Mouse (Mus musculus) CH12.LX (cell line): ENCODE results near the gene Cyp2u1. TPM values are rescaled to one million over a fixed set of nuclear protein-coding genes. Genes with fewer than 3 reads are reported as not detected.

Experiments used
- DNase-seq: peaks from one replicate; pipeline ENCODE4 v3.0.0-alpha.2; 2013; ENCODE audit errors: extremely low read depth
- H3K27ac ChIP-seq: 2 replicates; pipeline ENCODE4 v1.5.1; 2012; ENCODE audit warnings: low read depth, mild to moderate bottlenecking, control low read depth, moderate library complexity; ENCODE audit not compliant: insufficient read depth
- H3K27me3 ChIP-seq: replicated peaks from 2 replicates; pipeline ENCODE3; 2012; ENCODE audit warnings: inconsistent platforms
- H3K36me3 ChIP-seq, 2 experiments: replicated peaks in 1 of 2; 2 replicates each; pipeline versions ENCODE3 to v1.6.1; 2012; ENCODE audit warnings: inconsistent platforms in 1 of 2, low read length in 1 of 2, mild to moderate bottlenecking in 1 of 2, mixed read lengths in 1 of 2, moderate library complexity in 1 of 2; ENCODE audit not compliant: control insufficient read depth in 1 of 2, insufficient read depth in 1 of 2
- H3K4me1 ChIP-seq, 2 experiments: 2 replicates each; pipeline ENCODE4 v1.6.1; 2012; ENCODE audit warnings: inconsistent platforms in 1 of 2, moderate library complexity in 1 of 2; ENCODE audit not compliant: insufficient read depth in 2 of 2, control insufficient read depth in 1 of 2
- H3K4me2 ChIP-seq: 2 replicates; pipeline ENCODE4 v1.6.1; 2012; ENCODE audit warnings: low read depth, mild to moderate bottlenecking, control low read depth; ENCODE audit not compliant: poor library complexity, insufficient read depth, severe bottlenecking
- H3K4me3 ChIP-seq, 3 experiments: fragments of 150-350 bp in 1 of 3; sonication (generic) in 1 of 3; replicated peaks in 1 of 3; 2 replicates each; pipeline versions ENCODE3 to v1.5.1; 2011 to 2012; ENCODE audit warnings: low read depth in 2 of 3, low read length in 2 of 3, mild to moderate bottlenecking in 2 of 3, moderate library complexity in 2 of 3, control low read depth in 1 of 3, improper control_type of control experiment in 1 of 3, inconsistent platforms in 1 of 3, mixed read lengths in 1 of 3; ENCODE audit not compliant: poor library complexity in 1 of 3
- H3K79me2 ChIP-seq: replicated peaks from 2 replicates; pipeline ENCODE4 v1.6.1; 2012; ENCODE audit warnings: mild to moderate bottlenecking, moderate library complexity; ENCODE audit not compliant: control insufficient read depth, poor library complexity, insufficient read depth, severe bottlenecking; ENCODE audit errors: extremely low read depth
- H3K9ac ChIP-seq: 2 replicates; pipeline ENCODE4 v1.6.1; 2012; ENCODE audit warnings: low read depth, mild to moderate bottlenecking, control low read depth, moderate library complexity; ENCODE audit not compliant: insufficient read depth
- H3K9me3 ChIP-seq: replicated peaks from 2 replicates; pipeline ENCODE3; 2012; ENCODE audit warnings: low read length, inconsistent platforms, mixed read lengths
- BHLHE40 ChIP-seq: IDR thresholded peaks from 2 replicates; pipeline ENCODE4 v1.6.1; 2011; ENCODE audit warnings: mild to moderate bottlenecking, low read depth, low read length, improper control_type of control experiment
- CHD1 ChIP-seq: IDR thresholded peaks from 2 replicates; pipeline ENCODE4 v1.6.1; 2012; ENCODE audit warnings: low read depth, low read length, improper control_type of control experiment, inconsistent platforms
- CHD2 ChIP-seq: IDR thresholded peaks from 2 replicates; pipeline ENCODE4 v1.6.1; 2011; ENCODE audit warnings: low read length, improper control_type of control experiment
- CTCF ChIP-seq, 2 experiments: IDR thresholded peaks in 1 of 2; conservative IDR thresholded peaks in 1 of 2; 2 replicates each; pipeline ENCODE4 v1.5.1; 2011 to 2012; ENCODE audit warnings: low read depth in 2 of 2, low read length in 2 of 2, improper control_type of control experiment in 1 of 2, inconsistent platforms in 1 of 2, mild to moderate bottlenecking in 1 of 2, moderate library complexity in 1 of 2
- E2F4 ChIP-seq: IDR thresholded peaks from 2 replicates; pipeline ENCODE4 v1.6.1; 2011; ENCODE audit warnings: low read depth, low read length, improper control_type of control experiment; ENCODE audit not compliant: insufficient replicate concordance
- ELF1 ChIP-seq: IDR thresholded peaks from 2 replicates; pipeline ENCODE4 v1.6.1; 2014; ENCODE audit warnings: low read depth, mild to moderate bottlenecking, inconsistent platforms, low read length, improper control_type of control experiment
- EP300 ChIP-seq: IDR thresholded peaks from 2 replicates; pipeline ENCODE4 v1.6.1; 2011; ENCODE audit warnings: low read length, improper control_type of control experiment
- ETS1 ChIP-seq: conservative IDR thresholded peaks from 2 replicates; pipeline ENCODE4 v1.6.1; 2012; ENCODE audit warnings: low read depth, mild to moderate bottlenecking, inconsistent platforms, low read length, improper control_type of control experiment, moderate library complexity
- GABPA ChIP-seq: IDR thresholded peaks from 2 replicates; pipeline ENCODE4 v1.6.1; 2012; ENCODE audit warnings: low read depth, low read length, improper control_type of control experiment, inconsistent platforms; ENCODE audit not compliant: insufficient replicate concordance
- HCFC1 ChIP-seq: IDR thresholded peaks from 2 replicates; pipeline ENCODE4 v1.6.1; 2012; ENCODE audit warnings: low read depth, mild to moderate bottlenecking, inconsistent platforms, low read length, improper control_type of control experiment
- IRF4 ChIP-seq: IDR thresholded peaks from 2 replicates; pipeline ENCODE4 v1.6.1; 2014; ENCODE audit warnings: low read depth, mild to moderate bottlenecking, inconsistent platforms, low read length, improper control_type of control experiment
- JUN ChIP-seq: IDR thresholded peaks from 2 replicates; pipeline ENCODE4 v1.6.1; 2011; ENCODE audit warnings: low read depth, mild to moderate bottlenecking, low read length, improper control_type of control experiment, moderate library complexity; ENCODE audit not compliant: insufficient read depth
- JUND ChIP-seq: conservative IDR thresholded peaks from 2 replicates; pipeline ENCODE4 v1.6.1; 2011; ENCODE audit warnings: low read depth, low read length, improper control_type of control experiment
- KAT2A ChIP-seq: IDR thresholded peaks from 2 replicates; pipeline ENCODE4 v1.6.1; 2012; ENCODE audit warnings: low read length, improper control_type of control experiment, inconsistent platforms; ENCODE audit not compliant: insufficient replicate concordance
- MAFK ChIP-seq: IDR thresholded peaks from 2 replicates; pipeline ENCODE4 v1.6.1; 2011; ENCODE audit warnings: low read length, improper control_type of control experiment; ENCODE audit not compliant: insufficient replicate concordance
- MAX ChIP-seq: IDR thresholded peaks from 2 replicates; pipeline ENCODE4 v1.6.1; 2011; ENCODE audit warnings: low read length, improper control_type of control experiment
- MAZ ChIP-seq: IDR thresholded peaks from 2 replicates; pipeline ENCODE4 v1.6.1; 2012; ENCODE audit warnings: low read depth, mild to moderate bottlenecking, inconsistent platforms, low read length, improper control_type of control experiment, moderate library complexity
- MEF2A ChIP-seq: IDR thresholded peaks from 2 replicates; pipeline ENCODE4 v1.6.1; 2014; ENCODE audit warnings: low read depth, mild to moderate bottlenecking, inconsistent platforms, low read length, improper control_type of control experiment, borderline replicate concordance
- MXI1 ChIP-seq: IDR thresholded peaks from 2 replicates; pipeline ENCODE4 v1.6.1; 2011; ENCODE audit warnings: mild to moderate bottlenecking, low read depth, low read length, improper control_type of control experiment
- MYC ChIP-seq: IDR thresholded peaks from 2 replicates; pipeline ENCODE4 v1.6.1; 2011; ENCODE audit warnings: low read depth, mild to moderate bottlenecking, improper control_type of control experiment, low read length
- NELFE ChIP-seq: IDR thresholded peaks from 2 replicates; pipeline ENCODE4 v1.6.1; 2011; ENCODE audit warnings: low read depth, low read length, improper control_type of control experiment
- NRF1 ChIP-seq: IDR thresholded peaks from 2 replicates; pipeline ENCODE4 v1.6.1; 2014; ENCODE audit warnings: low read depth, mild to moderate bottlenecking, inconsistent platforms, low read length, improper control_type of control experiment, moderate library complexity
- PAX5 ChIP-seq: IDR thresholded peaks from 2 replicates; pipeline ENCODE4 v1.6.1; 2012; ENCODE audit warnings: low read length, inconsistent platforms, mixed read lengths
- POLR2A ChIP-seq: IDR thresholded peaks from 2 replicates; pipeline ENCODE4 v1.6.1; 2011; ENCODE audit warnings: low read depth, mild to moderate bottlenecking, improper control_type of control experiment, low read length
- POLR2AphosphoS2 ChIP-seq: IDR thresholded peaks from 2 replicates; pipeline ENCODE4 v1.6.1; 2011; ENCODE audit warnings: low read depth, low read length, improper control_type of control experiment
- RAD21 ChIP-seq: IDR thresholded peaks from 2 replicates; pipeline ENCODE4 v1.6.1; 2011; ENCODE audit warnings: low read depth, mild to moderate bottlenecking, low read length, improper control_type of control experiment, moderate library complexity
- RCOR1 ChIP-seq: conservative IDR thresholded peaks from 2 replicates; pipeline ENCODE4 v1.6.1; 2012; ENCODE audit warnings: low read depth, mild to moderate bottlenecking, inconsistent platforms, low read length, improper control_type of control experiment
- SIN3A ChIP-seq: IDR thresholded peaks from 2 replicates; pipeline ENCODE4 v1.6.1; 2012; ENCODE audit warnings: low read length, improper control_type of control experiment, inconsistent platforms
- SMC3 ChIP-seq: IDR thresholded peaks from 2 replicates; pipeline ENCODE4 v1.6.1; 2011; ENCODE audit warnings: low read depth, low read length, improper control_type of control experiment
- TBP ChIP-seq: conservative IDR thresholded peaks from 2 replicates; pipeline ENCODE4 v1.6.1; 2011; ENCODE audit warnings: low read depth, low read length, improper control_type of control experiment
- TCF12 ChIP-seq: IDR thresholded peaks from 2 replicates; pipeline ENCODE4 v1.6.1; 2014; ENCODE audit warnings: low read depth, mild to moderate bottlenecking, inconsistent platforms, low read length, improper control_type of control experiment
- UBTF ChIP-seq: IDR thresholded peaks from 2 replicates; pipeline ENCODE4 v1.6.1; 2012; ENCODE audit warnings: low read depth, mild to moderate bottlenecking, inconsistent platforms, low read length, improper control_type of control experiment, moderate library complexity
- USF1 ChIP-seq: IDR thresholded peaks from 2 replicates; pipeline ENCODE4 v1.6.1; 2014; ENCODE audit warnings: low read depth, mild to moderate bottlenecking, inconsistent platforms, low read length, improper control_type of control experiment
- USF2 ChIP-seq: conservative IDR thresholded peaks from 2 replicates; pipeline ENCODE4 v1.6.1; 2011; ENCODE audit warnings: low read depth, low read length, improper control_type of control experiment
- ZC3H11A ChIP-seq: IDR thresholded peaks from 2 replicates; pipeline ENCODE4 v1.6.1; 2012; ENCODE audit warnings: low read depth, mild to moderate bottlenecking, inconsistent platforms, low read length, improper control_type of control experiment
- ZKSCAN1 ChIP-seq: IDR thresholded peaks from 2 replicates; pipeline ENCODE4 v1.6.1; 2012; ENCODE audit warnings: low read depth, inconsistent platforms, low read length, improper control_type of control experiment, borderline replicate concordance
- ZMIZ1 ChIP-seq: IDR thresholded peaks from 2 replicates; pipeline ENCODE4 v1.6.1; 2012; ENCODE audit warnings: low read depth, mild to moderate bottlenecking, inconsistent platforms, low read length, improper control_type of control experiment
- ZNF384 ChIP-seq: IDR thresholded peaks from 2 replicates; pipeline ENCODE4 v1.6.1; 2012; ENCODE audit warnings: low read depth, low read length, improper control_type of control experiment, inconsistent platforms
- dilution Hi-C: fragments of 300-500 bp; cut with MboI; formaldehyde crosslinking; loops from 2 replicates; pipeline ENCODE4 v1.14.3; 2020; ENCODE audit warnings: low sequenced_read_pairs; ENCODE audit not compliant: extremely low pct_unique_long_range_greater_than_20kb, extremely low pct_ligation_motif_present
- in situ Hi-C: fragments of 300-500 bp; cut with MboI; formaldehyde crosslinking; loops from 3 replicates; pipeline ENCODE4 v1.14.3; 2019; ENCODE audit warnings: low sequenced_read_pairs, low pct_ligation_motif_present, low pct_unique_long_range_greater_than_20kb, mixed read lengths
- polyA plus RNA-seq: library from polyadenylated mRNA; unstranded; fragments of >175 nt; gene quantifications from 2 replicates; pipeline ENCODE4 v1.2.1, GENCODE M21; 2012; ENCODE audit warnings: low read depth; ENCODE audit not compliant: insufficient read length
- total RNA-seq, 2 experiments: library from RNA; depleted of rRNA; stranded (reverse); fragments of 300-350 nt in 1 of 2; fragments of >200 nt in 1 of 2; gene quantifications; 2 replicates each; pipeline ENCODE4 v1.2.3; 2012 to 2014

Cyp2u1 gene
- total and polyA plus RNA-seq, 3 experiments: 0.54 to 2.0 (median 0.60) TPM

DNA sequence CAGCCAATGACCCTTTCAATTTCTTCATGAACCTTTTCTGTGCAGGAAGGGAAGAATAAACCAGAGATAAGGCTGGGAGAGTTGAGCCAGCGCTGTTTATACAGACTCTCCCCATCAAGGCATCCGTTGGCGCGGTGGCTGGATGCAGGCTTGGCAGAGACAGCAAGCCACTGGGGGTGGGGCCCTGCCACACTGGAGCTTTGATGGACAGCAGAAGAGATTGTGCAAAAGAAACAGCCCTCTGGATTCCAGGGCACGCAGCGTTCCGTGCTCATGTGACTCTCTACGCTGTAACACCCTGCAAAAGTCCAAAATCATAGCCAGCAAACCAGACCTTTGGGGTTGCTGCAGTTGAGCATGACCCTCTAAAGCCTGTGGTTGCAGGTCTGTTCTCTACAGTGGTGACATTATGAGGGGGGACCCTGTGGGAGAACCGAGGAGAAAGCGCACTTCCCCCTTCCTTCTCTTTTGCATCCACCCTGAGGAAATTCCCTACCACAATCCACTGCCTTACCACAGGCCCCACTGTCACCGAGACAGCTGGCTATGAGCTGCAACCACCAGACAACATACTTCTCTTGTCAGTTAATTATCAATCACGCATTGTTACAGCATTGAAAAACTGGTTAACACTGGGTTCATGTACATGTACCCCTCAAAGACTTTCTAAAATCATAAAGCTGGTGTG is 7.4 kb downstream of the Cyp2u1 start:
- DNase-seq: peak; percentile 65
- Histone ChIP-seq H3K4me2 (peak overlapping the region; percentile 2; the same call in 1 of the 2 replicates), H3K9ac (no peak overlapping the region), H3K9me3 (no peaks in the 10 kb centered on the region), H3K27ac (peak overlapping the region; percentile 90), H3K79me2 (no peaks in the 10 kb centered on the region), H3K27me3 (no peaks in the 10 kb centered on the region), H3K4me1 (peaks cover 24 to 55% of the 10 kb centered on the region in 2 experiments), H3K4me3 (peak overlapping the region in 2 of 3 experiments; percentile 13 to 34), H3K36me3 (no peaks in the 10 kb centered on the region)
- dilution Hi-C loops (no loop called here), in situ Hi-C loops (no loop called here)
- TF ChIP-seq ETS1 (peak; percentile 70), ZNF384 (no peak), RAD21 (no peak), HCFC1 (no peak), MAZ (no peak), POLR2A (no peak), SIN3A (no peak), CHD1 (no peak), TCF12 (peak; percentile 52; the same call in 1 of the 2 replicates), IRF4 (peak; percentile 17; the same call in 1 of the 2 replicates), NRF1 (no peak), MXI1 (no peak), TBP (no peak), JUND (no peak), UBTF (no peak), GABPA (no peak), CHD2 (no peak; the same call in 1 of the 2 replicates), NELFE (no peak), MAX (no peak), CTCF (conservative IDR thresholded peaks at IDR 0.05 in 1 of 2, IDR thresholded peaks at IDR 0.05 in 1 of 2; ENCODE audit: low read depth in 2 of 2, low read length in 2 of 2) (no peak), ZKSCAN1 (no peak), USF1 (no peak), RCOR1 (no peak), MYC (no peak), ZC3H11A (no peak), USF2 (no peak), PAX5 (no peak), BHLHE40 (peak; percentile 40), SMC3 (no peak), JUN (no peak), POLR2AphosphoS2 (no peak), MEF2A (peak; percentile 5; the same call in 1 of the 2 replicates), MAFK (no peak), E2F4 (no peak), ZMIZ1 (no peak), KAT2A (no peak), EP300 (peak; percentile 62), ELF1 (no peak)
